Mouse (Mus musculus) forebrain, embryonic 13.5 days (tissue): ENCODE measurements at regions not wholly inside any gene's neighbourhood (a gene's known extent, or its start where the extent isn't known, plus 50 kb on each side); places are given as distances from the start of the nearest gene placed in this dataset.

Experiments
- ATAC-seq: fragments of 200-750 bp; cut with Nextera tagmentation; 2 replicates; pipeline ENCODE4 v1.8.0; 2017
- H3K27ac ChIP-seq: fragments of 300-500 bp; sonication (generic); 2 replicates; pipeline ENCODE4 v1.5.1; 2015; ENCODE audit warnings: inconsistent platforms, mild to moderate bottlenecking, moderate library complexity
- H3K27me3 ChIP-seq: fragments of 300-500 bp; sonication (generic); 2 replicates; pipeline ENCODE4 v1.6.1; 2015; ENCODE audit warnings: mild to moderate bottlenecking, inconsistent platforms
- H3K36me3 ChIP-seq: fragments of 300-500 bp; sonication (generic); 2 replicates; pipeline ENCODE4 v1.6.1; 2015; ENCODE audit warnings: mild to moderate bottlenecking, inconsistent platforms; ENCODE audit not compliant: poor library complexity, severe bottlenecking
- H3K4me1 ChIP-seq: fragments of 300-500 bp; sonication (generic); 2 replicates; pipeline ENCODE4 v1.6.1; 2015; ENCODE audit warnings: inconsistent platforms
- H3K4me2 ChIP-seq: fragments of 300-500 bp; sonication (generic); 2 replicates; pipeline ENCODE4 v1.6.1; 2015; ENCODE audit warnings: inconsistent platforms, mild to moderate bottlenecking, moderate library complexity
- H3K4me3 ChIP-seq: fragments of 300-500 bp; sonication (generic); 2 replicates; pipeline ENCODE4 v1.5.1; 2015; ENCODE audit warnings: mild to moderate bottlenecking, inconsistent platforms
- H3K9ac ChIP-seq: fragments of 300-500 bp; sonication (generic); 2 replicates; pipeline ENCODE4 v1.6.1; 2015; ENCODE audit warnings: mild to moderate bottlenecking, inconsistent platforms
- H3K9me3 ChIP-seq: fragments of 300-500 bp; sonication (generic); replicated peaks from 2 replicates; pipeline ENCODE4 v1.6.1; 2016; ENCODE audit warnings: inconsistent platforms
- WGBS: fragments of 180-500 bp; shearing (Covaris S2); methylation state at CpG from one replicate; pipeline ENCODE4 v1.1.7; 2015; 5-methylcytosine and 5-hydroxymethylcytosine counted together

- peak; percentile 78 for ATAC-seq
- H3K27ac ChIP-seq, result no peak overlapping the region
- no peaks in the 10 kb centered on the region for H3K9me3 ChIP-seq
- WGBS, result 11% methylated on average over 31 of the region's 31 CpGs
- no peaks in the 10 kb centered on the region for H3K36me3 ChIP-seq
- H3K4me1 ChIP-seq, result no peaks in the 10 kb centered on the region
- H3K4me2 ChIP-seq, result peak overlapping the region; percentile 76
- peak overlapping the region; percentile 48 for H3K4me3 ChIP-seq
- H3K27me3 ChIP-seq, result no peaks in the 10 kb centered on the region
- peak overlapping the region; percentile 58 for H3K9ac ChIP-seq
Observed at GRCm38 (mm10) chrX:19237048-19237737, 243.9 kb downstream of the Tex13c3 start.

- 72% methylated on average over 3 of the region's 3 CpGs for WGBS
- H3K9me3 ChIP-seq, result no peaks in the 10 kb centered on the region
- H3K9ac ChIP-seq, result no peak overlapping the region
- H3K27me3 ChIP-seq, result no peaks in the 10 kb centered on the region
- H3K4me1 ChIP-seq, result no peaks in the 10 kb centered on the region
- H3K27ac ChIP-seq, result no peak overlapping the region
- ATAC-seq, result no peak
- no peak overlapping the region for H3K4me3 ChIP-seq
- H3K4me2 ChIP-seq, result no peak overlapping the region
- no peaks in the 10 kb centered on the region for H3K36me3 ChIP-seq
Observed at GRCm38 (mm10) chrX:19235449-19235848, 245.7 kb downstream of the Tex13c3 start.

GRCm38 (mm10) chrX:19231823-19232222, 249.3 kb downstream of the Tex13c3 start:
- ATAC-seq, result no peak
- H3K27me3 ChIP-seq, result no peaks in the 10 kb centered on the region
- no peak overlapping the region for H3K4me3 ChIP-seq
- no peak overlapping the region for H3K9ac ChIP-seq
- no peak overlapping the region for H3K4me2 ChIP-seq
- no peak overlapping the region for H3K27ac ChIP-seq
- H3K9me3 ChIP-seq, result no peaks in the 10 kb centered on the region
- H3K36me3 ChIP-seq, result no peaks in the 10 kb centered on the region
- 84% methylated on average over 3 of the region's 3 CpGs for WGBS
- H3K4me1 ChIP-seq, result no peaks in the 10 kb centered on the region

- Histone ChIP-seq H3K9ac (no peak overlapping the region), H3K27me3 (no peaks in the 10 kb centered on the region), H3K4me3 (no peak overlapping the region), H3K36me3 (no peaks in the 10 kb centered on the region), H3K27ac (no peak overlapping the region), H3K4me2 (no peak overlapping the region), H3K4me1 (no peaks in the 10 kb centered on the region), H3K9me3 (no peaks in the 10 kb centered on the region)
- ATAC-seq, result no peak
Observed at GRCm38 (mm10) chrX:19223336-19223735, 257.8 kb downstream of the Tex13c3 start.

GRCm38 (mm10) chrX:19220785-19221496, 260.2 kb downstream of the Tex13c3 start:
- WGBS, result 93% methylated on average over 1 of the region's 1 CpGs
- no peaks in the 10 kb centered on the region for H3K9me3 ChIP-seq
- no peak overlapping the region for H3K9ac ChIP-seq
- no peaks in the 10 kb centered on the region for H3K4me1 ChIP-seq
- no peak overlapping the region for H3K27ac ChIP-seq
- H3K4me3 ChIP-seq, result no peak overlapping the region
- H3K27me3 ChIP-seq, result no peaks in the 10 kb centered on the region
- H3K36me3 ChIP-seq, result no peaks in the 10 kb centered on the region
- no peak for ATAC-seq
- H3K4me2 ChIP-seq, result no peak overlapping the region

- Histone ChIP-seq H3K4me3 (no peak overlapping the region), H3K36me3 (no peaks in the 10 kb centered on the region), H3K4me1 (no peaks in the 10 kb centered on the region), H3K9ac (no peak overlapping the region), H3K27me3 (no peaks in the 10 kb centered on the region), H3K9me3 (no peaks in the 10 kb centered on the region), H3K4me2 (no peak overlapping the region), H3K27ac (no peak overlapping the region)
- 82% methylated on average over 2 of the region's 2 CpGs for WGBS
- ATAC-seq, result no peak
Observed at GRCm38 (mm10) chrX:19219727-19220126, 261.4 kb downstream of the Tex13c3 start.

- no peak overlapping the region for H3K27ac ChIP-seq
- 89% methylated on average over 2 of the region's 2 CpGs for WGBS
- ATAC-seq, result no peak
Observed at GRCm38 (mm10) chrX:19219301-19219700, 261.8 kb downstream of the Tex13c3 start.

GRCm38 (mm10) chrX:19206420-19206819, 274.7 kb downstream of the Tex13c3 start:
- no peaks in the 10 kb centered on the region for H3K9me3 ChIP-seq

More at GRCm38 (mm10) chrX:19219301-19219700, 261.8 kb downstream of the Tex13c3 start:
- Histone ChIP-seq H3K27me3 (no peaks in the 10 kb centered on the region), H3K9me3 (no peaks in the 10 kb centered on the region), H3K4me1 (no peaks in the 10 kb centered on the region), H3K4me3 (no peak overlapping the region), H3K4me2 (no peak overlapping the region), H3K9ac (no peak overlapping the region), H3K36me3 (no peaks in the 10 kb centered on the region)

GRCm38 (mm10) chrX:19202542-19202941, 278.6 kb downstream of the Tex13c3 start:
- H3K36me3 ChIP-seq, result no peaks in the 10 kb centered on the region
- H3K27me3 ChIP-seq, result no peaks in the 10 kb centered on the region
- H3K4me1 ChIP-seq, result no peaks in the 10 kb centered on the region
- H3K9me3 ChIP-seq, result no peaks in the 10 kb centered on the region
- H3K4me3 ChIP-seq, result no peak overlapping the region
- no peak overlapping the region for H3K9ac ChIP-seq
- 100% methylated on average over 1 of the region's 1 CpGs for WGBS
- H3K4me2 ChIP-seq, result no peak overlapping the region
- no peak overlapping the region for H3K27ac ChIP-seq
- ATAC-seq, result no peak

More at GRCm38 (mm10) chrX:19206420-19206819, 274.7 kb downstream of the Tex13c3 start:
- ATAC-seq, result no peak
- Histone ChIP-seq H3K27me3 (no peaks in the 10 kb centered on the region), H3K4me2 (no peak overlapping the region), H3K36me3 (no peaks in the 10 kb centered on the region), H3K4me1 (no peaks in the 10 kb centered on the region), H3K27ac (no peak overlapping the region), H3K4me3 (no peak overlapping the region), H3K9ac (no peak overlapping the region)
- WGBS, result 75% methylated on average over 1 of the region's 1 CpGs

- no peaks in the 10 kb centered on the region for H3K27me3 ChIP-seq
- no peaks in the 10 kb centered on the region for H3K36me3 ChIP-seq
- H3K4me2 ChIP-seq, result no peak overlapping the region
- H3K4me3 ChIP-seq, result no peak overlapping the region
- WGBS, result 94% methylated on average over 1 of the region's 1 CpGs
- no peak overlapping the region for H3K27ac ChIP-seq
- no peak overlapping the region for H3K9ac ChIP-seq
- ATAC-seq, result no peak
- H3K4me1 ChIP-seq, result no peaks in the 10 kb centered on the region
- H3K9me3 ChIP-seq, result no peaks in the 10 kb centered on the region
Observed at GRCm38 (mm10) chrX:19201383-19201782, 279.7 kb downstream of the Tex13c3 start.

GRCm38 (mm10) chrX:19199531-19199930, 281.6 kb downstream of the Tex13c3 start:
- H3K4me1 ChIP-seq, result no peaks in the 10 kb centered on the region
- 92% methylated on average over 3 of the region's 3 CpGs for WGBS
- H3K27me3 ChIP-seq, result no peaks in the 10 kb centered on the region
- no peak for ATAC-seq
- H3K27ac ChIP-seq, result no peak overlapping the region
- no peaks in the 10 kb centered on the region for H3K36me3 ChIP-seq
- H3K4me3 ChIP-seq, result no peak overlapping the region
- no peak overlapping the region for H3K4me2 ChIP-seq
- H3K9me3 ChIP-seq, result no peaks in the 10 kb centered on the region
- no peak overlapping the region for H3K9ac ChIP-seq

GRCm38 (mm10) chrX:19168983-19169382, 312.1 kb downstream of the Tex13c3 start:
- Histone ChIP-seq H3K4me1 (no peaks in the 10 kb centered on the region), H3K27me3 (no peaks in the 10 kb centered on the region), H3K4me2 (no peak overlapping the region), H3K9me3 (no peaks in the 10 kb centered on the region), H3K4me3 (no peak overlapping the region), H3K9ac (no peak overlapping the region), H3K36me3 (no peaks in the 10 kb centered on the region), H3K27ac (no peak overlapping the region)
- 82% methylated on average over 2 of the region's 2 CpGs for WGBS
- no peak for ATAC-seq
